Mouse (Mus musculus) MEL (cell line): ENCODE measurements around the gene Nphp4.

Source experiments
- BHLHE40 ChIP-seq: IDR thresholded peaks from 2 replicates; pipeline ENCODE4 v1.6.1; 2012; ENCODE audit warnings: low read depth, mild to moderate bottlenecking, inconsistent platforms, low read length, improper control_type of control experiment, borderline replicate concordance
- CHD2 ChIP-seq: IDR thresholded peaks from 2 replicates; pipeline ENCODE4 v1.6.1; 2011; ENCODE audit warnings: low read length, improper control_type of control experiment
- CTCF ChIP-seq, 3 experiments: IDR thresholded peaks in 2 of 3; conservative IDR thresholded peaks in 1 of 3; 2 replicates each; pipeline ENCODE4 v1.5.1; 2011 to 2012; ENCODE audit warnings: low read length in 3 of 3, low read depth in 2 of 3, mild to moderate bottlenecking in 2 of 3, improper control_type of control experiment in 1 of 3, inconsistent platforms in 1 of 3, mixed read lengths in 1 of 3, moderate library complexity in 1 of 3; ENCODE audit not compliant: control insufficient read depth in 1 of 3, insufficient read depth in 1 of 3, poor library complexity in 1 of 3, severe bottlenecking in 1 of 3
- ELF1 ChIP-seq: IDR thresholded peaks from 2 replicates; pipeline ENCODE4 v1.6.1; 2014; ENCODE audit warnings: low read depth, mild to moderate bottlenecking, inconsistent platforms, low read length, improper control_type of control experiment, moderate library complexity
- GATA1 ChIP-seq: IDR thresholded peaks from 2 replicates; pipeline ENCODE4 v1.6.1; 2011; ENCODE audit warnings: low read depth, low read length, improper control_type of control experiment
- MXI1 ChIP-seq: IDR thresholded peaks from 2 replicates; pipeline ENCODE4 v1.6.1; 2011; ENCODE audit warnings: mild to moderate bottlenecking, low read depth, low read length, improper control_type of control experiment
- POLR2A ChIP-seq, 2 experiments: IDR thresholded peaks; 2 replicates each; pipeline ENCODE4 v1.6.1; 2011 to 2012; ENCODE audit warnings: low read length in 2 of 2, mild to moderate bottlenecking in 2 of 2, control low read depth in 1 of 2, improper control_type of control experiment in 1 of 2, low read depth in 1 of 2, moderate library complexity in 1 of 2; ENCODE audit not compliant: control insufficient read depth in 1 of 2, insufficient read depth in 1 of 2, poor library complexity in 1 of 2
- POLR2AphosphoS5 ChIP-seq: IDR thresholded peaks from 2 replicates; pipeline ENCODE4 v1.6.1; 2012; ENCODE audit warnings: low read depth, borderline replicate concordance, mild to moderate bottlenecking, inconsistent platforms, low read length, moderate library complexity, mixed read lengths
- SMC3 ChIP-seq: IDR thresholded peaks from 2 replicates; pipeline ENCODE4 v1.6.1; 2011; ENCODE audit warnings: low read depth, low read length, improper control_type of control experiment
- UBTF ChIP-seq: IDR thresholded peaks from 2 replicates; pipeline ENCODE4 v1.6.1; 2012; ENCODE audit warnings: low read depth, mild to moderate bottlenecking, inconsistent platforms, low read length, improper control_type of control experiment, moderate library complexity, borderline replicate concordance; ENCODE audit not compliant: insufficient read depth

GRCm38 (mm10) chr4:152491250-152491899 lies 14.9 kb downstream of the Nphp4 start:
- peak; percentile 34 to 61 (median 39); a peak in 5 of 6 replicates for TF ChIP-seq CTCF (IDR thresholded peaks at IDR 0.05 in 2 of 3, conservative IDR thresholded peaks at IDR 0.05 in 1 of 3; ENCODE audit: control insufficient read depth in 1 of 3, insufficient read depth in 1 of 3, low read depth in 2 of 3, low read length in 3 of 3, poor library complexity in 1 of 3, severe bottlenecking in 1 of 3)
- TF ChIP-seq POLR2AphosphoS5, result no peak
- no peak for TF ChIP-seq POLR2A (IDR thresholded peaks at IDR 0.05; ENCODE audit: control insufficient read depth in 1 of 2, insufficient read depth in 1 of 2, low read depth in 1 of 2, low read length in 2 of 2, poor library complexity in 1 of 2)
- TF ChIP-seq MXI1, result no peak
- no peak for TF ChIP-seq CHD2
- TF ChIP-seq SMC3, result peak; percentile 44
- TF ChIP-seq ELF1, result no peak
- no peak for TF ChIP-seq GATA1
- no peak for TF ChIP-seq UBTF
- no peak for TF ChIP-seq BHLHE40
